Mouse (Mus musculus): ENCODE measurements around the gene Ddx21. TPM values are rescaled to one million over a fixed set of nuclear protein-coding genes. Genes with fewer than 3 reads are reported as not detected.

Gene Ddx21
- polyA plus RNA-seq, 1 experiment from 2014 or later = 37.1 TPM

GRCm38 (mm10) chr10:62578338-62579100 lies 23.6 kb downstream of the Ddx21 start, which contains the start of gene Kif1bp:
Gene Kif1bp (minus strand): TSS chr10:62578457.
- peak within 1 kb of the TSS; percentile 75 for H3K9ac ChIP-seq (ENCODE audit: low read length)
- ATAC-seq (replicated peaks; ENCODE audit: low FRiP score, low TSS enrichment, low read depth) (peak; percentile 100), DNase-seq (ENCODE audit: low spot score) (peak; percentile 93)
- WGBS = 5% methylated on average over 33 of the region's 33 CpGs
- peak within 1 kb of the TSS; percentile 92 for H3K4me3 ChIP-seq (ENCODE audit: low read depth, low read length)
- H3K9me3 ChIP-seq (ENCODE audit: control insufficient read depth, low read length) = no peaks in the 10 kb centered on the region
- H3K4me2 ChIP-seq (ENCODE audit: low read length) = peak within 1 kb of the TSS; percentile 88
- H3K36me3 ChIP-seq (ENCODE audit: control insufficient read depth, insufficient read depth, low read length) = peaks cover 59% of the 10 kb centered on the region
- peaks cover 7% of the 10 kb centered on the region for H3K4me1 ChIP-seq (replicated peaks; ENCODE audit: control insufficient read depth, insufficient read depth, low read length)
- H3K27ac ChIP-seq (ENCODE audit: low read depth) = peak within 1 kb of the TSS; percentile 65
- no peaks in the 10 kb centered on the region for H3K27me3 ChIP-seq (replicated peaks; ENCODE audit: control insufficient read depth, insufficient read depth, low read length)

GRCm38 (mm10) chr10:62577673-62578337 lies 24.3 kb downstream of the Ddx21 start:
- peaks cover 59% of the 10 kb centered on the region for H3K36me3 ChIP-seq (ENCODE audit: control insufficient read depth, insufficient read depth, low read length)
- H3K27me3 ChIP-seq (replicated peaks; ENCODE audit: control insufficient read depth, insufficient read depth, low read length) = no peaks in the 10 kb centered on the region
- no peaks in the 10 kb centered on the region for H3K9me3 ChIP-seq (ENCODE audit: control insufficient read depth, low read length)
- WGBS = 1% methylated on average over 54 of the region's 54 CpGs
- ATAC-seq (replicated peaks; ENCODE audit: low FRiP score, low TSS enrichment, low read depth) (peak; percentile 82), DNase-seq (ENCODE audit: low spot score) (no peak)
- peak overlapping the region; percentile 88 for H3K4me2 ChIP-seq (ENCODE audit: low read length)
- H3K9ac ChIP-seq (ENCODE audit: low read length) = peak overlapping the region; percentile 75
- peak overlapping the region; percentile 92 for H3K4me3 ChIP-seq (ENCODE audit: low read depth, low read length)
- H3K4me1 ChIP-seq (replicated peaks; ENCODE audit: control insufficient read depth, insufficient read depth, low read length) = peaks cover 7% of the 10 kb centered on the region
- peak overlapping the region; percentile 65 for H3K27ac ChIP-seq (ENCODE audit: low read depth)

GRCm38 (mm10) chr10:62575001-62575400 lies 27.1 kb downstream of the Ddx21 start:
- no peak overlapping the region for H3K9ac ChIP-seq (ENCODE audit: low read length)
- no peak overlapping the region for H3K27ac ChIP-seq (ENCODE audit: low read depth)
- 94% methylated on average over 13 of the region's 13 CpGs for WGBS
- peaks cover 7% of the 10 kb centered on the region for H3K4me1 ChIP-seq (replicated peaks; ENCODE audit: control insufficient read depth, insufficient read depth, low read length)
- no peaks in the 10 kb centered on the region for H3K9me3 ChIP-seq (ENCODE audit: control insufficient read depth, low read length)
- H3K36me3 ChIP-seq (ENCODE audit: control insufficient read depth, insufficient read depth, low read length) = peaks cover 45% of the 10 kb centered on the region
- DNase-seq (ENCODE audit: low spot score) (no peak), ATAC-seq (replicated peaks; ENCODE audit: low FRiP score, low TSS enrichment, low read depth) (no peak)
- H3K4me2 ChIP-seq (ENCODE audit: low read length) = no peak overlapping the region
- H3K4me3 ChIP-seq (ENCODE audit: low read depth, low read length) = no peak overlapping the region
- no peaks in the 10 kb centered on the region for H3K27me3 ChIP-seq (replicated peaks; ENCODE audit: control insufficient read depth, insufficient read depth, low read length)

GRCm38 (mm10) chr10:62570126-62570871 lies 31.8 kb downstream of the Ddx21 start:
- DNase-seq (ENCODE audit: low spot score) = no peak
- H3K9ac ChIP-seq (ENCODE audit: low read length) = no peak overlapping the region
- H3K36me3 ChIP-seq (ENCODE audit: control insufficient read depth, insufficient read depth, low read length) = peaks cover 76% of the 10 kb centered on the region
- no peaks in the 10 kb centered on the region for H3K27me3 ChIP-seq (replicated peaks; ENCODE audit: control insufficient read depth, insufficient read depth, low read length)
- WGBS = 87% methylated on average over 7 of the region's 7 CpGs
- H3K4me3 ChIP-seq (ENCODE audit: low read depth, low read length) = no peak overlapping the region
- H3K27ac ChIP-seq (ENCODE audit: low read depth) = no peak overlapping the region
- no peak for ATAC-seq (replicated peaks; ENCODE audit: low FRiP score, low TSS enrichment, low read depth)
- H3K4me1 ChIP-seq (replicated peaks; ENCODE audit: control insufficient read depth, insufficient read depth, low read length) = no peaks in the 10 kb centered on the region
- no peak overlapping the region for H3K4me2 ChIP-seq (ENCODE audit: low read length)
- H3K9me3 ChIP-seq (ENCODE audit: control insufficient read depth, low read length) = no peaks in the 10 kb centered on the region

- H3K4me2 ChIP-seq (ENCODE audit: low read length) = no peak overlapping the region
- H3K4me3 ChIP-seq (ENCODE audit: low read depth, low read length) = no peak overlapping the region
- H3K9ac ChIP-seq (ENCODE audit: low read length) = no peak overlapping the region
- H3K27me3 ChIP-seq (replicated peaks; ENCODE audit: control insufficient read depth, insufficient read depth, low read length) = no peaks in the 10 kb centered on the region
- H3K4me1 ChIP-seq (replicated peaks; ENCODE audit: control insufficient read depth, insufficient read depth, low read length) = no peaks in the 10 kb centered on the region
- no peak for ATAC-seq (replicated peaks; ENCODE audit: low FRiP score, low TSS enrichment, low read depth)
- H3K27ac ChIP-seq (ENCODE audit: low read depth) = no peak overlapping the region
- no peak for DNase-seq (ENCODE audit: low spot score)
- H3K36me3 ChIP-seq (ENCODE audit: control insufficient read depth, insufficient read depth, low read length) = peaks cover 78% of the 10 kb centered on the region
- WGBS = 83% methylated on average over 4 of the region's 4 CpGs
- H3K9me3 ChIP-seq (ENCODE audit: control insufficient read depth, low read length) = no peaks in the 10 kb centered on the region
These were observed 33.2 kb downstream of the Ddx21 start for GRCm38 (mm10) chr10:62568861-62569260.

- Histone ChIP-seq H3K36me3 (ENCODE audit: control insufficient read depth, insufficient read depth, low read length) (peaks cover 47% of the 10 kb centered on the region), H3K27ac (ENCODE audit: low read depth) (no peak overlapping the region), H3K9me3 (ENCODE audit: control insufficient read depth, low read length) (no peaks in the 10 kb centered on the region), H3K4me2 (ENCODE audit: low read length) (no peak overlapping the region), H3K4me3 (ENCODE audit: low read depth, low read length) (no peak overlapping the region), H3K9ac (ENCODE audit: low read length) (no peak overlapping the region), H3K27me3 (replicated peaks; ENCODE audit: control insufficient read depth, insufficient read depth, low read length) (no peaks in the 10 kb centered on the region), H3K4me1 (replicated peaks; ENCODE audit: control insufficient read depth, insufficient read depth, low read length) (no peaks in the 10 kb centered on the region)
- WGBS = 85% methylated on average over 1 of the region's 1 CpGs
- DNase-seq (ENCODE audit: low spot score) (no peak), ATAC-seq (replicated peaks; ENCODE audit: low FRiP score, low TSS enrichment, low read depth) (no peak)
These were observed 44.3 kb downstream of the Ddx21 start for GRCm38 (mm10) chr10:62557736-62558135.

- 90% methylated on average over 6 of the region's 6 CpGs for WGBS
These were observed 45.6 kb downstream of the Ddx21 start for GRCm38 (mm10) chr10:62556558-62556901.

GRCm38 (mm10) chr10:62555705-62556557 lies 46.1 kb downstream of the Ddx21 start:
- no peaks in the 10 kb centered on the region for H3K27me3 ChIP-seq (replicated peaks; ENCODE audit: control insufficient read depth, insufficient read depth, low read length)

More at GRCm38 (mm10) chr10:62556558-62556901, 45.6 kb downstream of the Ddx21 start:
- no peak for DNase-seq (ENCODE audit: low spot score)
- H3K27ac ChIP-seq (ENCODE audit: low read depth) = no peak overlapping the region
- no peak for ATAC-seq (replicated peaks; ENCODE audit: low FRiP score, low TSS enrichment, low read depth)
- no peak overlapping the region for H3K9ac ChIP-seq (ENCODE audit: low read length)
- H3K4me3 ChIP-seq (ENCODE audit: low read depth, low read length) = no peak overlapping the region
- peaks cover 35% of the 10 kb centered on the region for H3K36me3 ChIP-seq (ENCODE audit: control insufficient read depth, insufficient read depth, low read length)
- no peaks in the 10 kb centered on the region for H3K27me3 ChIP-seq (replicated peaks; ENCODE audit: control insufficient read depth, insufficient read depth, low read length)
- H3K4me2 ChIP-seq (ENCODE audit: low read length) = no peak overlapping the region
- no peaks in the 10 kb centered on the region for H3K4me1 ChIP-seq (replicated peaks; ENCODE audit: control insufficient read depth, insufficient read depth, low read length)
- H3K9me3 ChIP-seq (ENCODE audit: control insufficient read depth, low read length) = no peaks in the 10 kb centered on the region

More at GRCm38 (mm10) chr10:62555705-62556557, 46.1 kb downstream of the Ddx21 start:
- Histone ChIP-seq H3K4me2 (ENCODE audit: low read length) (no peak overlapping the region), H3K9ac (ENCODE audit: low read length) (no peak overlapping the region), H3K36me3 (ENCODE audit: control insufficient read depth, insufficient read depth, low read length) (peaks cover 31% of the 10 kb centered on the region), H3K27ac (ENCODE audit: low read depth) (no peak overlapping the region), H3K9me3 (ENCODE audit: control insufficient read depth, low read length) (no peaks in the 10 kb centered on the region), H3K4me1 (replicated peaks; ENCODE audit: control insufficient read depth, insufficient read depth, low read length) (no peaks in the 10 kb centered on the region), H3K4me3 (ENCODE audit: low read depth, low read length) (no peak overlapping the region)
- DNase-seq (ENCODE audit: low spot score) (no peak), ATAC-seq (replicated peaks; ENCODE audit: low FRiP score, low TSS enrichment, low read depth) (no peak)
- 78% methylated on average over 11 of the region's 11 CpGs for WGBS
